Mouse (Mus musculus) myocyte (in vitro differentiated cells): ENCODE results near the gene Smyd3.

Source experiments
- MAX ChIP-seq: IDR thresholded peaks from one replicate; pipeline ENCODE4 v1.6.1; 2011; ENCODE audit warnings: low read depth, mild to moderate bottlenecking, control low read depth
- POLR2A ChIP-seq: IDR thresholded peaks from one replicate; pipeline ENCODE4 v1.6.1; 2011; ENCODE audit warnings: low read depth, mild to moderate bottlenecking, control low read depth, moderate library complexity; ENCODE audit not compliant: insufficient read length
- POLR2AphosphoS2 ChIP-seq: IDR thresholded peaks from one replicate; pipeline ENCODE4 v1.6.1; 2011; ENCODE audit warnings: low read depth, control low read depth; ENCODE audit not compliant: insufficient read length

- TF ChIP-seq POLR2A: no peak
- TF ChIP-seq MAX: no peak
- no peak for TF ChIP-seq POLR2AphosphoS2
Observed at GRCm38 (mm10) chr1:179083098-179083497, 434.7 kb downstream of the Smyd3 start.
